Mouse (Mus musculus) lung, postnatal 25 days (tissue): ENCODE measurements around the gene Psma3.

Experiments used
- DNase-seq: peaks from one replicate; pipeline ENCODE4 v3.0.0; 2022; ENCODE audit warnings: low spot score

The Psma3 gene

DNA sequence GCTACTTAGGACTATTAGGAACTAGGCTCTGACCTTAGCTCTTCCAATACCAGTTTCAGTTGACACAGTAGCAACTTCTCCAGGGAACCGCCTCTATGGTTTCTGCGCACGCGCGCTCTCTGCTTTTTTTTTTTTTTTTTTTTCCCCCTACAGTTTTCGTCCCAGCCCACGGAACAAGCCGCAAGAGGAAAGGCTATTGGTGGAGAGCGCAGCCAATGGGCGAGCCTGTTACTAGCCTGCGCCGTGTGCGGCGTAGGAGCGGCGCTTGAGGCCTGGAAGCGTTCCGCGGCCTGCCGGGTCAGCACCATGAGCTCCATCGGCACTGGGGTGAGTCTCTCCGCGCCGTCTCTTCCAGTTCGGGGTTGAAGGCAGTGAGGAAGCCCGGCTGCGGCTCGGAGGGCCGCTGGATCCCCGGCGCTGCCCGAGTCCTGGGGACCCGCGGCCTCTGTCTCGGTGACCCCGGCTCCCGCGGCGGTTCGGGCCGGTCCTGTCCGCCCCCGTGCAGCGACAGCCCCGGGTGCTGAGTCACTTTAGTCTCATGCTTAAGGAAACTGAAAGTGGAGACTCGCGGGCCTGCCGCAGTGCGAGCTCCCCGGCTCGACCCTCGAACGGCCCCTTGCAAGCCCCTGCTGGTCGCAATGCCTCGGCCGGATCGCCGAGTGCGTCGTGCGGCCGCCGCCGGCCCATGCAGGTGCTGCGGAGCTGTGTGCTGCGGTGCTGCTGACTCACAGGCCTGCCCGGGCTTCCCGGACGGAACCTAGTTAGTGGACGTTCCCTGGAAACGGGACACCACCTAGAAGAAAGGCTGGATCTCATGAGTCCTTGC lies at the start of gene Psma3:
Gene Psma3 (plus strand): TSS at position 181 of the 826 bp plus-strand sequence.
- DNase-seq: peak; percentile 95

DNA sequence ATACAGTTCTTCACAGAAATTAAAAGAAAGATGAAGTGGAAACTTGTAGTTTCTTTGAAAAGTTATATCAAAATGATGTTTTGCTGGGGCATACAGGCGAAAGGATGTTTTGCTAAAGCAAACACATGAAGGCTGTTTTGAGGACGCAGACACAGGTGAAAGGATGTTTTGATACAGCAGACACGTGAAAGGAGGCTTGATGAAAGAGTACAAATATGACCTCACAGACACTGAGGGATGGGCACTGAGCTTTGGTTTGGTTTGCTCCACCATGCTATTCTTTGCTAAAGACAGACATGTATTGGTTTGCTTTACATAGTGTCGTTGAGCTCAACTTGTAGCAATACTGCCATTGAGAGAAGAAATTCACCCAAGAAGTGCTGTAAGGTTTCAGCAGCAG lies 44.6 kb upstream of the Psma3 start:
- no peak for DNase-seq

DNA sequence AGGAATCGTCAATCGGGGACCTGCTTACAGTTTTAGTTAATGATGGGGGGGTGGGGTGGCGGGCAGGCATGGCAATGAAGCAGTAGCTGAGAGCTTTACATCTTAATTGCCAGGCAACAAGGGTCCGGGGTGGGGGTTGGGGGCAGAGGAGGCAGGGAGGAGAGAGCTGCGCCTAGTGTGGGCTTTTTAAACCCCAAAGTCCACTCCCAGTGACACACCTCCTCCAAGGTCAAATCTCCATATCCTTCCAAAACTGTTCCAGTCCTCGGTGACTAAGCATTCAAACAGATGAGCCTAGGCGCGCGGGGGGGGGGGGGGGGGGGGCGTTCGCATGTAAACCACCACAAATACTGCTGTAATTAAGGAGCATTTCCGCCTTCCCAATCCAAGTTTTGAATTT lies 37.3 kb upstream of the Psma3 start:
- no peak for DNase-seq

DNA sequence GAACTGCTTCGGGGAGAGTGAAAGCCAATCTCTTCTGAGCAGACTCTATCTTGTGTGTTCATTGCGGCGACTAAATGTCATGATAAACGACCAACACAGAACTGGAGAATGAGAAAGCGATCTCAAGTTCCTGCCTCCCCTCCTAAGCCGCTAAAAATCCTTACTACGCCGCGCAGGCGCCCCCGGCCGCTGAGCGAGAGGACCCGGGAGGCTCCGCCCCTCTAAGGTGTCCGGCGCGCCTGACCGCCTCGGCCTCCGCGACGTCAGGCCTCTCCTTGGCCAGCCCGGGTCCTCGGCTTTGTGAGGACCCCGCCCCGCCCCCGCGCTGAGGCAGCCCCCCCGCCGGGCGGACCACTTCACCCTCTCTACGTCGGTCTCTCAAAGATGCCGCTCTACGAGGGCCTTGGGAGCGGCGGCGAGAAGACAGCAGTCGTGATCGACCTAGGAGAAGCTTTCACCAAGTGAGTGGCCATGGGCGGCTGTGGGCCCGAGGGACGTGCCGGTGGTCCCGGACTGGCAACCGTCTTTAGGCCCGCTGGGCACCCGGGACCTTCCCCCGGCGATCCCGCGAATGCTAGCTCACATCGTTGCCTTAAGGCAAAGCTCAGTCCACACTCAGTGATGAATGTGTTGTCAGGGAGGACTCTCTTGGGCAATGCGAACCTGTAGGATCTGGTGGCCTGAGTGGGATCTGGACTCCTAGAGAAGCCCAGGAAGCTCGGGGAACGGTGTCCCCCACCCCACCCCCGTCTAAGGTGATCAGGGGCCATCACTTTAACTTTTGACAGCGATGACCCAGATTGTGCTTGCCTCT lies 36.6 kb upstream of the Psma3 start, which contains the start of gene Actr10:
Gene Actr10 (plus strand): TSS at position 287 of the 814 bp plus-strand sequence.
- DNase-seq: peak; percentile 92

DNA sequence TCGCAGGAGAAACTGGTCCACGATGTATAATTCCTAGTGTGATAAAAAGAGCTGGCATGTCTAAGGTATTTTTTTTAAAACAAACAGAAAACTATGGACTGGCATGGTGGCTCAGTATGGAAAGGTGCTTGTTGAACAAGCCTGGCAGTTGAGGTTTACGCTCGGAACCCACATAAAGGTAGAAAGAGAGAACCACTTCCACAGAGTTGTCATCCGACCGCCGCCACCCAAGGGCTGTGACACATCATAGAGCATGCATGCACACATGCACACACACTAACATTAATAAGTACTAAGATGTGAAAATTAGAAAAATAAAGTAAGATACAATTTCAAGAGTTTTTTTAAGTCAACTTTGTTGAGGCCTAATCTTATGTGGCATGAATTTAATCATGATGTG lies 33.6 kb upstream of the Psma3 start:
- no peak for DNase-seq

DNA sequence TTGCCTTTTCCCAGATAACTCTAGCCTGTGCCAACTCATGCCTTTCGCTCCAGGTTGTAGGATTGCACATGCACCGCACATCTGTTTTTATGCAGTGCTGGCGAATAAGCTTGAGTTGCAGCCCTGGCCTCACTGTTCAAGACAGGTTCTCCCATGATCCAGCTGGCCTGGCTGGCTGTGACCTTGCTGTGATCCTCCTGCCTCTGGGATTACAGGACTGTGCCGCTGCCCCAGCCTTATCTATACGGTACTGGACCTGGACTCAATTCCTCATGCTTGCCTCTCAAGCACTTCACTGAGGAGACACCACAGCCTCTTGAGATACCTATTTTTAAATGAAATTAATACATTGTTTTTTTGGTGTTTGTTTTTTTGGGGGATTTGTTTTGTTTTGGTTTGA lies 30.2 kb upstream of the Psma3 start:
- DNase-seq: no peak

DNA sequence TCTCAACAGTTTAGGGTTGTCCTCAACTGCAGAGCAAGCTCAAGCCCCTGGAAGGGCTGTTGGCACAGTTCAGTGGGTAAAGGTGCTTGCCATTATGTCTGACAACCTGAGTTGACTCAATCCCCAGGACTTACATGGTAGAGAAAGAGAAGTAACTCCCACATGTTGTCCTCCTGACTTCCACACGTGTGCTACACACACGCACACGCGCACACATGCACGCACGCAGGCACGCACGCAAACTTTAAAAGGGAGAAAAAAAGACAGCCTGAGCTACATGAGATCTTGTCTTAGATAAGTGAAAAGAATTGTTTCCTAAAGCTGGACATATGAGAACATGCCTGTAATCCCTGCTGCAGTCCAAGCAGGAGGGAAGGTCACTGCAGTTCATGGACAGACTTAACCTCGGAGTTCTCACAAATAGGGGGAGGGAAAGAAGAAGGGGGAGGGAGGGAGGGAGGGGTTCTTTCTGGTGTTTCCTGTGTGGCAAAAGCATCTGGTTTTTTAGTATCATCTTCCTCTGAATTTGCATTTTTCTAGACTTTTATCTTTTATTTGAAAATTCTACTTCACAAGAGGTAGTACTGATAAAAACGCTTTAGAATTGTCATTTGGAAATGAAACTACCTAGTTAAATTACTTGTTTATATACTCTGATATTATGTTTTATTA lies 27.7 kb upstream of the Psma3 start:
- no peak for DNase-seq

DNA sequence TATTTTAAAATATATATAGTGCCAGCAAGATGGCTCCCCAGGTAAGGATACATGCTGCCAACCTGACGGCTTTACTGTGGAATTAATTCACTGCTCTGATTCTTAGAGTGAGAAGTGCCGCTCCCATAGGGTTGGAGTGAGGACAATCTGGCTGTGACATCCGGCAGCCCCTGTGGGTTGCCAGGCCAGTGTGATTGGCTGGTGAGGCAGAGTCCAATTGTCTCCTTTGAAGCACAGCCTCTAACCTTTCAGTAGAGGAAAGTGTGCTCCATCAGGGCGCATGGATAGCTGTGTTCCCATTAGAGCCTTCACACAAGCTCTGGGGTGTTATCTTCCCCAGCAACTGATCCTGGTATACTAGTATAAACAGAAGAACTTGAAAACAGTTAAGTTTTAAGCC lies 15.8 kb upstream of the Psma3 start:
- DNase-seq: no peak

DNA sequence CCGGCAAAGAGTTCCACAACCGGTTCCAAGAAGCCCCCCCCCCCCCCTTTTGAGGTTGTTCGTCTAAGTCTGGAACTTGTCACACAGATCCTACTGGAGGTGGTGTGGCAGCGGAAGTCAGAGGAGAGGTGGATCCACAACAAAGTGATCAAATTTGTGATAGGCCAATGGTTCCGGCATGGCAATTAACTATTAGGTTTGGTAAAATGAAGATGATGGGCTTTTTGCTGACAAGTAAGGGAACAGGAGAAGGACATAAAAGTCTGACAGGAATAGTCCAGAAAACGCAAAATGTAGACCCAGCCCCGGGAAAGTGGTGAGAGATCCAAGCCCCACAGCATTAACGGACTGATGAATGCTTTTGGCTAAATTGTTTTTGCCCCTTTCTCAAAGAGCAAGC lies 6.8 kb upstream of the Psma3 start:
- no peak for DNase-seq

DNA sequence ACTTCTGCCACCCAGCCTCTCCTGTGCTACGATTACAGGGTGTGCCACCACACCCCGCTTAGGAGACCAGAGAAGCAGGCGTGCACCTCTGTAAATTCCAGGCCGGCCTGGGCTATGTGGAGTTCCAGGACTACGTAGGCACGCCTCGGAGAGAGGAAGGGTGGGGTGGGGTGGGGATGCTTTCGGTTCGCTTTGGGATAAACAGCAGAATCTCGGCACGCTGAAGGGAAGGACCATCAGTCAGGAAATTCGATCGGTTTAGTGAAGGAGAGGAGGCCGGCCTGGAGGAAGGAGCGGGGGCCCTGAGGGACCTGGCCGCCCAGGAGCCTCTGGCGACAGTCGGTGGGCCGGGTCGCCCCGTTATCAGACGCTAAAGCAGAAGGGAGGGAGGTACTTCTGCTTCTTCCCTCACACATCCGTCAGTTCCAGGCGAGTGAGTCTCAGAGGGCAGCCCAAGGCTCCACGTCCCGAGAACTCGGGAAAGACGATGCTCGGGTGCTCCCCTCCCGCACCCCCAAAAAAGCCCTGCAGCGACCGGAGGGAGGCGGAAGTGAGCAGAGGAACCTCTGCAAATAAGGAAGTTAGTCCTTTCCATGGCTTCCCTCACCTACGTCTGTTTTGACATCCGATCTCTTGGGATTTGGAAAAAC lies 6.2 kb upstream of the Psma3 start:
- DNase-seq: peak; percentile 86

DNA sequence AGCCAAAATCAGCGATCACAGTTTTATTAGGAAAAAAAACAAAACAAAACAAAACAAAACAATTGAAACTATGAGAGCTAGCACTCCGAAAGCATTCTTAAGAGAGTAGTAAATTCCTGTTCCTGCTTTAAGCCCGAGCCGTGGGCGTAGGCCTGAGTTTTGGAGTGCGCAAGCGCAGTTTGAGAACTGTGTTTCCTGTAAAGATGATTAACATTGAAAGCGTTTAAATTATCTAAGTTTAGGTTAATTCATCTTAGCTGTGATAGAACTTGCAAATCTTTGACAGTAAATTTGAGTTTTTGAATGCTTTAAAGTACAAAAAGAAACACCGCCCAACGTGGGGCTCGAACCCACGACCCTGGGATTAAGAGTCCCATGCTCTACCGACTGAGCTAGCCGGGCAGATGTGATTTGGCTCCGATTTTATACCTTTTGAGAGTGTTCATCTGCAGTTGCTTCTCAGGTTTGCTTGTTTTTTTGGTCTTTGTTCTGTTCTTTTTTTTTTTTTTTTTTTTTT lies 5.6 kb upstream of the Psma3 start:
- DNase-seq: peak; percentile 93

DNA sequence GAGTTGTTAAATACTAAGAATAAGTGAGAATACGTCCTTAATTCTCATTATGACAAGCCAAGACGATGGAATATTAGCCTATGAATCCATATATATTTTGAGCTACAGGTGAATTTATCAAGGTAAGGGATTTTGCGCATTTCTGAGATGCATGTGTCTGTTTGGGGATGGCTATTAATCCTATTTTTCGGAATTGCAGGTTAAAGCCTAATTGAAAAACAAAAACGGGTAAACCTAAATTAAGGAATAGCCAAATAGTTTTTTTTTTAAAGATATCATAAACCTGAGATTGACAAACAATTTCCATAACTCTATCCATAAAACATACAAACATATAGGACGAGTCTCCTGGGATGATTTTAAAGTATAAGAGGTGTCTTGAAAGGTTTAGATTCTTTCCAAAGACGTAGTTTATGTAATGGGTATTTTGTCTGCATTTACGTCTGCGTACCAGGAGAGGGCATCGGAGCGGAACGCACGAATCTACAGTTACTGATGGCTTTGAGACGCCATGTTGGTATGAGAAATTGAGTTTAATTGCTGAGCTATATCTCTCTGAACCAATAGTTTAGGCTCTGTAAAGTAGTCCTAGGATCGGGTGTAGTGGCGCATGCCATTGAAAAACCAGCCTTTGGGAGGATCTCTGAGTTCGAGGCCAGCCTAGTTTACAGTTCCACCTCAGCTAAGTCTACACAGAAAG lies 4.8 kb upstream of the Psma3 start:
- DNase-seq: peak; percentile 82

DNA sequence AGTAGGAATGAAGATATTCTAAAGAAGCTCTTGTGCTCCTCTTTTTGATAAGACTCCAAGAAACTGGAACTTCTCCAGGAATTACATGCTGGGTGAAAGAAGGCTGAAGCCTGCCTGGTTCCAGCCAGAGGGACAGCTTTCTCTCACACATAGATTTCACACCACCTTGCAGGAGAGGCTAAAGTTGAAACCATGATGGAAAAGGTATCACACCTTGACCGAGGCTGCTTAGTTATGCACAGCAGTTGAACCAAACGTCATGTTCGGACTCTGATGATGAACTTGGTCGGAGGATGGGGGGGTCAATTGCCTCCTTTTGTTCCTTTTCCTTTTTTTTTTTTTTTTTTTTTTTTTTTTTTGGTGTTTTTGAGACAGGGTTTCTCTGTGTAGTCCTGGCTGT lies 590 bp upstream of the Psma3 start:
- DNase-seq: no peak

DNA sequence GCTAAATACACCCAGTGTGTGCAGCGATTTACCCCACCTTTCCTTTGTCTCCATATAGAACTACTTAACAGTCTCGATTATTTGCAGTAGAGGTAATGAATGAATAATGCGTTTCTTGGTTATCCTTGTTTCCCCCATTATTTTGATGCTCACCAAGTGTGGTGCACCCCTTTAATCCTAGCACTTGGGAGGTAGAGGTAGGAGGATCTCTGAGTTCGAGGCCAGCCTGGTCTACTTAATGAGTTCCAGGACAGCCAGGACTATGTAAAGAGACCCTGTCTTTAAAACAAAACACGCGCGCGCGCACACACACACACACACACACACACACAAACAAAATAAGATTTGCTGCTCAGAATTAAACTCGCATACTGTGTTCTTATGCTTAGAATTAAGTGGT lies 985 bp downstream of the Psma3 start:
- no peak for DNase-seq

DNA sequence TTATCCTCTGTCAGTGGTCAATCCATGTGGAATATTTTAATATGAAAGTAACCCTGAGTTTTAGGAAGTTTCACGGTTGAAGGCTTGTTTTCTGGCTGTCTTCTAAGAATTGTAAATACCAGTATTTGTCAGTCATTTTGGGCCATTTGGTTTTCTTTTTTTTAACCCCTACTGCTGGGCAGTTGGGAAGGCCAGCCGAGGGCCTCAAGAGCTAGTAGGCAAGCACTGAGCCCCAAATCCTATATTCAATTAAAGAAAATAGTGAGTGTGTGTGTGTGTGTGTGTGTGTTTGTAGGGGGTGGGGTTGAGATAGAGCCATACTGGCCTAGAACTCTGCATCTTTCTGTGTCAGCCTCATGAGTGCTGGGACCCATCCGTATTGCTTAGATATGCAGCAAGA lies 1.5 kb downstream of the Psma3 start:
- no peak for DNase-seq

DNA sequence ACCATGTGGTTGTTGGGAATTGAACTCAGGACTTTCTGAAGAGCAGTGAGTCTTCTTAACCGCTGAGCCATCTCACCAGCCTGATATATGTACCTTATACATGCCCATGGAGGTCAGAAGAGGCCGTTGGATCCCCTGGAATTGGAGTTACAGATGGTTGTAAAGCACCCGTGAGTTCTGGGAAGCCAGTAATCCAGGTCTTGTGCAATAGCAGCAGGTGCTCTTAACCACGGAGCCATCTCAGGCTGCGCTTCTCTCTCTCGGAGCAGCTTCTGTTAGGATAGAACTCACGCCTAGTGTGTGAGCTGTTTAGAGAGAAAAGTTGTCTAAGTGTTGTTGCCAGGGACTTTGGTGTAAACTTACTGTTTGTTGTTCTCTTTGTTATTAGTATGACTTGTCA lies 3.9 kb downstream of the Psma3 start:
- no peak for DNase-seq

DNA sequence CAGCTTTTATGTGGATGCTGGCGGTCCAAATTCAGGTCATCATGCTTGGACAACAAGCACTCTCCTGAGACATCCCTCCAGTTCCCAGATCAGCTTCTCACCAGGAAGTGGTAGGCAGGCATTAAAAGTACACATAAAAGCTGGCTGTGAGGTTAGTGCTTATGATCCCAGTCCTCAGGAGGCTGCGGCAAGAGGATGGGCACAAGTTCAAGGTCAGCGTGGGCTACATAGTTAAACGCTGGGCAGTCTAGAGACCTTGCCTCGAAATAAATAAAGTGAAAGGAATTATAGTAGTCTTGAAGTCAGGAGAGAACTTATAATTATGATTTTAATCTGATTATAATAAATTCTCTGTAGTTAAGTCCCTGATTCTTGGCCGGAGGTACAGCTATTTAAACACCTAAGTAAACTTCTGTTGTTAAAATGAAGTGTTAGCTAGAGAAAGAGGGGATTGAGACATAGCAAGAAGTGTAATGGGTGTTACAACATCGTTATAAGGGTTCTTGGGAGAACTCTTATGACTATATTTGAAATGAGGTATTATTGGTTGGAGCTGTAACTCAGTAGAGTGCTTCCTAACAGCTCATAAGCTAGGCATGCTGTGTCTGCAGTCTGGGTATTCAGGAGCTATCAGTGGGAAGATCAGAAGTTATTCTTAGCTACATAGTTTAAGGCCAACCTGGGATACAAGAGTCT lies 10.6 kb downstream of the Psma3 start:
- no peak for DNase-seq

DNA sequence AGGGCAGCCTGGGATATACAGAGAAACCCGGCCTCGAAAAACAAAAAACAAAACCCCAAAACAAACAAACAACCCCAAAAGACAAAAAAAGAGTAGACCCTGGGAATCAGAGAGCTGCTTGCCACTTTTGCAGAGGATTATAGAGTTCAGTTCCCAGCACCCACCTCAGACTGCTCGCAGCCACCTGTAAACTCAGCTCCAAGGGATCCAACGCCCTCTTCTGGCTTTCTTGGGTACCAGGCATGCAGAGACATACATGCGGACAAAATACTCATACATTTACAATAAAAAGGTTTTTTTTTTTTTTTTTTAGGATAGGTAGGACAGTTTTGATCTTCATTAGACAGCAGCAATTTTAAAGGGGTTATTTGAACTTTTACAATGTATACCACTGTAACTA lies 22.8 kb downstream of the Psma3 start:
- no peak for DNase-seq

DNA sequence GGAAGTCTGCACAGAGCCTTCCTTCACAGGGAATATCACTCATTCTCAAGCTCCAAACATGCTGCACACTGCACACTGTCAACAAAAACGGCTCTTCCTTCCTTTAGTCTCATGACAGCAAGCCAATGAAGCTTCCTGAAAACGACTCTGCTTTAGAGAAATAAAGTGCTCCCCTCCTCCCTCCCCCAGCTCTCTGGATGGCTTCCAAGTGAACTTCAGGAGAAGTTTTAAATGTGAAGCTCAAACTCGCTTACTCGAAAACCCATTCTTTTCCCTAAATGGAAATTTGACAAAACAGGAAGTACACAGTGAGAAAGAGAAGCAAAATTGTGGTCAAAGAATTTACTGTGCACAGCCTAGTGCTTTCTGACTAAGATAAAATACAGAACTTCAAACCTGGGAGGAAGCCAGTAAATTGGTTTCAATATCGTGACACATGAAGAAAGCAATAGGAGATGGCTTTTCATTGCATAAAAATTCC lies 25.0 kb downstream of the Psma3 start:
- DNase-seq: peak; percentile 72

DNA sequence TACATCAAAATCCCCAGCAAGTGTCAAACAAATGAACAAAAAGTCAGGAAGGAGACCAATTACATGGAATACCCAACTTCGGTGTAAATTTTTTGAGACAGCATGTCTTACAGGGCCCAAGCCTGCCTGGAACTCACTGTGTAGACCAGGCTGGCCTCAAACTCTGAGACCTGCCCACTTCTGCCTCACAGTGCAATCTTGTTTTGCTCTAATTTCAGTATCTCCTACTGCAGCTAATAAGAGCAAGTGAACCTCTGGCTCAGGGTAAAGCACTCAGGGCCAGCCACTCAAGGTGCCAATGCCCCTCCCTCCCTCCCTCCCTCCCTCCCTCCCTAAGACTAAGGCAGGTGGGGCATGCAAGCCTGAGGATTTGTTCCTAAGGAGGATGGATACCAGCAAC lies 25.9 kb downstream of the Psma3 start:
- DNase-seq: no peak

DNA sequence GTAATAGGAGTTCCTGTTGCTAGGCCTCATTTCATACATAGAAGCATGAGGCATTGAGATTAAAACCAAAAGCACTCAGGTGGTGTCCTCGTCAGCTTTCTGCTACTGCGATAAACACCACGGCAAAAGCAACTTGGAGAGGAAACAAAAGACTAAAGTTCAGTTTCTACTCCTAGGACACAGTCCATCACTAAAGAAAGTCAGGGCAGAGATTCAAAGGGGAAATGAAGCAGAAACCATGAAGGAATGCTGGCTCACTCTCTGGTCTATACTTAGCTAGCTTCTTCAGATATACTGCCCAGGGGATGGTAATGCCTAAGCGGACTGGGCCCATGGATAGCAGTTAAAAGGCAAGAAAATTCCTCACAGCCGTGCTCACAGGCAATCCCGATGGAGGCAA lies 27.0 kb downstream of the Psma3 start:
- no peak for DNase-seq
